Mouse (Mus musculus): ENCODE measurements around the gene BC030867. TPM values are rescaled to one million over a fixed set of nuclear protein-coding genes. Genes with fewer than 3 reads are reported as not detected.

The BC030867 gene
- not detected for total RNA-seq (2023)

DNA sequence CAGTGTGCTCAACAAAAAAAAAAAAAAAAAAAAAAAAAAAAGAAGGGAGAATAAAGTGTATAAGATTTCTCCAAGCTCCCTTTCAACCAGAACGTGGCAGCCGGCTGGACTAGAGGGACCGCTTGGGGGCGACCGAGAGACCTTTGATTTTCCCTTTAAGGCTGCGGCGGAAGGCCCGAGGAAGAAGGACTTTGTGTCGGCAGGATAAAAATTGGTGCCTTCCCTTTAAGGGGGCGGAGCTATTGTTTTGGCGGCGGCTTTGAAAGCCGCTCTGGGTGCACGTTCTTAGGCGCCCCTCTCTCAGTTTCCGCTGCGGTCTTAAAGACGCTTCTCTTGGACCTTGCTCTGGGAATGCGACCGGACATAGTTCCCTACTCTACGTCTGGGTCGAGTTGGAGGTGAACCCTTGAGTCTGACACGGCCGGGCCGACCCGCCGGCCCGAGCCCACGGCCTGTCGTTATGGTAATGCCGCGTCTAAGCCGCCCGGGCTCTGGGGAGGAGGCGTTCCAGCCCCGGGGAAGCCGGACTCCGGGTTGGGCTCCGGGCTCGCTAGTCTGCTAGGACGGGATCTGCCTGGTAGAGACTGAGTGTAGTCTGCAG, at the start of gene BC030867:
TSS of gene BC030867 (plus strand) at position 253 of the 601 bp plus-strand sequence.

DNA sequence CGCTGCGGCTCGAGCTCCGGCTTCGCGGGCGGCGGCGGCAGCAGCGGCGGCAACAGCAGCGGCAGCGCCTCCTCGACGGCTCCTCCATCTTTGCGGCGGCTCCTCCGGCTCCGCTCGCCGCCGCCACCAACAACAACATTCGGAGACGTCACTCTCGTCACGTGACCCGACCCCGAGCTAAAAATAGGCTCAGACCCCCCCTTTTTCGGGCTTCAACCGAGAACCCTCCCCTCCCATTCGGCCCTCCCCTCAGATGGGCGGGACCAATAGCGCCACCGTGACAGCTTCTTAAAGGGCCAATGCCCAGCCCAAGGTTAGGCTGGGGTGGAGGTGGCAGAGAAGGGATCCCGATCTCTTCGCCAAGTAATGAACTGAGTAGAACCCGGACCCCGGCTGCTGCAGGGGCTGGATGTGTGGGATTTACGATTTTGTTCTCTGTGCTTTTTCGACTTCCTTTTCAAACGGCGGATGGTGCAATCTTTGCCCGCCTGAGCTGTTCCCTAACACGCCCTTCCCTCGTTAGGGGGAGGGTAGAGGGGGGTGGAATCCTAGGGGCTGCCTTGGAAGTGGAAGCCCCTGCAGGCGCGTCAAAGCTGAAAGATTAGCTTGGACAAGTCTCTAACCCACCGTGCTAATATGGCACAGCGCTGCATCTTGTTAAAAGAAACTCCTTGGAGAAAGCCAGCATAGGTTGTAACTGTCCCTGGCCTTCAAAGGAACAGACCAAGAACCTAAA, 18.5 kb upstream of the BC030867 start, which contains the start of gene Hdac5:
TSS of gene Hdac5 (minus strand) at position 161 of the 736 bp plus-strand sequence.

DNA sequence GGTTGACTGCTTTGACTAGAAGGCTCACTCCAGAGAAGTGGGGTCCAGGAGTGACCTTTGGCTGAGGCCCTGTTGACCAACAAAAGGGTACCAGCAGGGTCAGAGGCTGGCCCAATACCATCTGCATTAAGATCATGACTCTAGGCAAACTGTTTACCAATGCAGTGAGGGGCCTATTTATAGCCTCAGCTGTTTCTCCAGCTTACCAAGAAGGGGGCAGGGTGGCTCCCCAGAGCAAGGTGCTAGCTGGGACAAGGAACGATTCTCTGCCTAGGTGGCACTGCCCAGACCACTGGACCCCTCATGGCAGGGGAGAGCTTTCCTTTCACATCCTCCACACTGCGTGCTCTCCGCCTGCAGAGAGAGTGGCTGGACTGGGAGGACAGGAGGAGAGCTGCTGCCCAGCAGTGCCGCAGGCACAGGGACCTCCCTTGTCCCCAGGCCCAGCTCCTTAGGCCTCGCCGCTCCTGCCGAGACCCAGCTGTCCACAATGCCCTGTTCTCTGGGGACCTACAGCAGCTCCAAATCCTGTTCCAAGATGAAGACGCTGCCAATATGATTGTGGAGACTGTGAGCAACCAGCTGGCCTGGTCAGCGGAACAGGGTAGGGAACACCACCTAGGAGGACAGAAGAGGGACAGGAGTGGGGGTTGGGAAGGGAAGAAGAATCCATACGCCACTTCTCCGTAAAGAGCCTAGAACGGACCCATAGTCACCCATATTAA, 20.0 kb downstream of the BC030867 start, which contains the start of gene Asb16:
TSS of gene Asb16 (plus strand) at position 224 of the 725 bp plus-strand sequence.

DNA sequence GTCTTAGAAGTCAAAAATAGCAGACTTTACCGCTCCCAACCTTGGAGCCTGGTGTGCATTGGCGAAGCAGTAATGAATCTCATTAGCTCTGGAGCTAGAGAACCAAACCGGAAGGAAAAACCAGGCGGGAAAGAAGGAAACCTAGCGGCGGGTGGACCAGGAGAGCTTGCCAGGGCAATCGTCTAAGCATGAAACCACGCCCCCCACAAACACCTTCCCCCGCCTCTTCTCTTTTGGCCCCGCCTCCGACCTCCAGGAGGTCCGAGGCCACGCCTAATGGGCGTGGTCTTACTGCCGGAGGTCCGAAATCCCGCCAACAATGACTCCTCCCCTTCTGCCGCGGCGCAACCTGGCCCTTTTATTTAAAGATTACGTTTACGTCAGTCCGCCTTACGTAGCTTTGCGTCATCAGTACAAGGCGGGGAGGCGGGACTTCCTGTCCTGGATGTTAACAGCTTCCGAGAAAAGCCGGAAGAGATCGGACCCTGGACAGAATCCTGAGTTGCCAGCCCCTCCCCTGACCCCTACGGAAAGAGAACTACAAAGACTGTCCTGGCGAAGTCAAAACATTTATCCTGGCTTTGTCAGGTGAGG, 35.9 kb downstream of the BC030867 start, which contains the start of gene Tmub2:
TSS of gene Tmub2 (plus strand) at position 431 of the 594 bp plus-strand sequence.

DNA sequence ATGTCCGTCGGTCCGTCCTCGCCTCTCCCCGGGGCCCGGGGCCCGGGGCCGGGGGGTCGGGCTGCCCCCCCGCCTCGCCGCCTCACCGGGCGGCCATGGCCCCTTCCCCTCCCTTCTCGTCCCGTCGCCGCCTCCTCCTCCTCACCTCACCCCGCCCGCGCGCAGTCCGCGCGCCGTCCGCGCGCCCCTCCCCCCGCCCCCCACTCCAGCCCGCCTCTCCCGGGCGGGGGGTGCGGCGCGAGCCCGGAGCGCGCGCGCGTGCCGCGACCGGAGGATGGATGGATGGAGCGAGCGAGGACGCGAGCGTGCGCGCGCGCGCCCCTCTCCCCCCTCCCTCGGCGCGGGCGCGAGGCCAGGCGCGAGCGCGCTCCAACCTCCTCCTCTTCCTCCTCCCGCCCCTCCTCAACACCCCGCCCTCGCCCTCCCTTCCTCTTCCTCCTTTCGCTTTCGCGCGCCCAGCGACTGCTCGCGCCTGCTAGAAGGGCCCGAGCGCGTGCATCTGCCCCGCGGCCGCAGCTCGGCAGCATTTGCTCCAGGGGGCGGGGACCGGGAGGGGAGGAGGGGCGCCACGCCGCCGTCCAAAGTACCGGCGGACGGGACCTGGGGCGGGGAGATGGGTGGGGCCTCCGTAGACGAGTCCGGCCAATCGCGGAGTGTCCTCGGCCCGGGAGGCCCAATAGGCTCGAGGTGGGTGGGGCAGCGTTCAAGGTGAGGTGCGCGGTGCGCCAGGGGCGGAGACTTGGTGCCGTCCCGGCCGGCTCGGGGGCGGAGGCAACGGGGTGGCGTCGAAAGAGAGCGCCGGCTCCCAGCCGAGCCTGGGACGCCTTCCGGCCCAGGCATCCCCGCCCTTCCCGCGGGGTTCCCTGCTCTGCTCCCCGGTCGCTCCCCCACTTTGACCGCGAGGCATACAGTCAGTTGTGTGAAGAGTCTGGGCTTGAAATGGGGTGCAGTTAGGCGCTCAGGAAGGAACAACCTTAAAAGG, 48.1 kb downstream of the BC030867 start, which contains the start of gene Atxn7l3:
TSS of gene Atxn7l3 (minus strand) at position 141 of the 982 bp plus-strand sequence.

Other genes with a start within 250 kb of the BC030867 start
- not detected for gene Mpp3, start 220.4 kb upstream of the BC030867 start, total RNA-seq (2023)
- gene Cd300lg, start 207.4 kb upstream of the BC030867 start, total RNA-seq (2023) = not detected
- 2.8 TPM for gene Mpp2, start 160.4 kb upstream of the BC030867 start, total RNA-seq (2023)
- not detected for gene Ppy, start 147.6 kb upstream of the BC030867 start, total RNA-seq (2023)
- gene Pyy, start 141.1 kb upstream of the BC030867 start, total RNA-seq (2023) = not detected
- gene Nags, start 103.4 kb upstream of the BC030867 start, total RNA-seq (2023) = not detected
- gene Tmem101, start 92.5 kb upstream of the BC030867 start, total RNA-seq (2023) = 11.1 TPM
- 48.7 TPM for gene Lsm12, start 63.6 kb upstream of the BC030867 start, total RNA-seq (2023)
- 29.7 TPM for gene G6pc3, start 59.3 kb upstream of the BC030867 start, total RNA-seq (2023)
- gene Hdac5, start 18.7 kb upstream of the BC030867 start, total RNA-seq (2023) = 147 TPM
- gene Asb16, start 19.9 kb downstream of the BC030867 start, total RNA-seq (2023) = not detected
- gene Tmub2, start 36.0 kb downstream of the BC030867 start, total RNA-seq (2023) = 36.2 TPM
- 80.0 TPM for gene Atxn7l3, start 47.7 kb downstream of the BC030867 start, total RNA-seq (2023)
- gene Ubtf, start 70.9 kb downstream of the BC030867 start, total RNA-seq (2023) = 126 TPM
- gene Slc4a1, start 117.3 kb downstream of the BC030867 start, total RNA-seq (2023) = 0.74 TPM
- gene Rundc3a, start 144.5 kb downstream of the BC030867 start, total RNA-seq (2023) = 4.7 TPM
- gene Slc25a39, start 159.1 kb downstream of the BC030867 start, total RNA-seq (2023) = 37.5 TPM
- gene Grn, start 181.4 kb downstream of the BC030867 start, total RNA-seq (2023) = 16.7 TPM
- 0.18 TPM for gene Fam171a2, start 198.8 kb downstream of the BC030867 start, total RNA-seq (2023)
- 20.9 TPM for gene Itga2b, start 221.2 kb downstream of the BC030867 start, total RNA-seq (2023)